Mouse (Mus musculus): ENCODE measurements at regions not wholly inside any gene's neighbourhood (a gene's known extent, or its start where the extent isn't known, plus 50 kb on each side); places are given as distances from the start of the nearest gene placed in this dataset.
A peak's percentile ranks its signal among the peaks of the same experiment; 100 is the strongest.

DNA sequence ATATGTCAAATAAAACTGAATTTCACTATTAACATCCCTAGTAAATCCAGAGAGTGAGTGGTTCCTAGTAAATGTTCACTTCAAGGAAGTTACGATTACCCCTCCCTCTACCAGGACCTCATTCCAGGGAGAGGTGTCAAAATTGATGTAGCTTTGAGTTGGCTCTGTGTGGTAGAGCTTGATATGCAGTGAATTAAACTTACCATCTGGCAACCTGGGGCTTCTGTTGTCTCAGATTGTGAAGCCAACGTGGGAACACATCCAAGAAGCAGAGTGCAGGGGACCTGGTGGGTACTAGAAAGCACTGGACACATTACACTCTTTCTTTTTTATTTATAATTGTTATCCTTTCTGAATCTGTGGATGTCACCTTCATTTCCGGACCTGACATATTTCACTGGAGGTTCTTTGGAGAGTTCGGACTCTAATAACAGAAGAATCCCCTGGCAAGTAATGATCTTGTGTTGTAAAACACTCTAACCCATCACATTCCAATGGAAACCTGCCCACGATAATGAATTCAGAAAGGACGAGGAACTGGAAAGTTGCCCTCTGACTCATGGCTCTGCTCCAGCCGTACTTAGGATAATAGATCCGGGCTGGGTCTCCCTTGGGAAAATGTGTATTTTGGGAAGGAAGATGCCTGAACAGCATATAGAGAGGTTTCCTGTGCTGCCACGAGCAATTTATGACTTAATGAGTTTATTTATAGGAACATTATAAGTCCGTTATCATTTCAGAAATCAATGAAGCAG is 295.8 kb downstream of the Plk2 start:
- Histone ChIP-seq H3K4me2 (no peak overlapping the region), H3K9ac (no peak overlapping the region), H3K27ac (replicated peaks) (no peak overlapping the region), H3K27me3 (no peaks in the 10 kb centered on the region), H3K4me1 (replicated peaks) (no peaks in the 10 kb centered on the region), H3K4me3 (replicated peaks) (no peak overlapping the region), H3K9me3 (replicated peaks) (no peaks in the 10 kb centered on the region), H3K36me3 (replicated peaks) (no peaks in the 10 kb centered on the region)
- 45% methylated on average over 10 of the region's 10 CpGs for WGBS (ENCODE audit: insufficient replicate concordance)
- no peak for ATAC-seq (ENCODE audit: insufficient read depth)

GRCm38 (mm10) chr13:110692696-110693095 is 297.9 kb downstream of the Plk2 start:
- 49% methylated on average over 5 of the region's 5 CpGs for WGBS (ENCODE audit: insufficient replicate concordance)
- Histone ChIP-seq H3K27ac (replicated peaks) (no peak overlapping the region), H3K4me1 (replicated peaks) (no peaks in the 10 kb centered on the region), H3K4me2 (no peak overlapping the region), H3K9me3 (replicated peaks) (no peaks in the 10 kb centered on the region), H3K27me3 (no peaks in the 10 kb centered on the region), H3K9ac (no peak overlapping the region), H3K4me3 (replicated peaks) (no peak overlapping the region), H3K36me3 (replicated peaks) (no peaks in the 10 kb centered on the region)
- no peak for ATAC-seq (ENCODE audit: insufficient read depth)

DNA sequence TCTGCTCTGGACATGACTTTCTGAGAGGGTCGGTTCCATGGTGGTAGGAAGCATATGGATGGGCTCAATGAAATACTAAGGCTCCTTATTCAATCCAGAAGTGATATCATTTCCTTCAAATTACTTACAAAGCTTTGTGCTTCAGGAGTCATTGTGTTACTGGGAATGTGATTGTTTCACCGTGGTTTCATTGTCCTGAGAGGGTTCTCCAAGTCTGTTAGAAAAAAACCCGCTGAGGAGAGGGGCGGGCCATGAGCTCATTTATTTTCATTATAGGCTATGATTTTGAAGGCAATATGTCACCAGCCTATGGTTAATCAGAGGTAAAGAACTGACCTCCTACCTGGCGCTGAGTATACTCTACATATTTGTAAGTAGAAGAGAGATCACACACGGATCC is 300.0 kb downstream of the Plk2 start:
- no peaks in the 10 kb centered on the region for H3K4me1 ChIP-seq (replicated peaks)
- no peak overlapping the region for H3K27ac ChIP-seq (replicated peaks)
- no peak for ATAC-seq (ENCODE audit: insufficient read depth)
- no peaks in the 10 kb centered on the region for H3K9me3 ChIP-seq (replicated peaks)
- no peaks in the 10 kb centered on the region for H3K27me3 ChIP-seq
- WGBS (ENCODE audit: insufficient replicate concordance), result 55% methylated on average over 6 of the region's 6 CpGs
- H3K4me2 ChIP-seq, result no peak overlapping the region
- no peaks in the 10 kb centered on the region for H3K36me3 ChIP-seq (replicated peaks)
- no peak overlapping the region for H3K4me3 ChIP-seq (replicated peaks)
- no peak overlapping the region for H3K9ac ChIP-seq

GRCm38 (mm10) chr13:110696549-110696948 is 301.7 kb downstream of the Plk2 start:
- 48% methylated on average over 5 of the region's 5 CpGs for WGBS (ENCODE audit: insufficient replicate concordance)
- ATAC-seq (ENCODE audit: insufficient read depth), result peak; percentile 47; the same call in 1 of the 2 replicates

GRCm38 (mm10) chr13:110704261-110704660 is 309.4 kb downstream of the Plk2 start:
- no peak for ATAC-seq (ENCODE audit: insufficient read depth)
- H3K4me2 ChIP-seq, result no peak overlapping the region
- H3K4me3 ChIP-seq (replicated peaks), result no peak overlapping the region
- H3K9me3 ChIP-seq (replicated peaks), result no peaks in the 10 kb centered on the region
- 52% methylated on average over 2 of the region's 2 CpGs for WGBS (ENCODE audit: insufficient replicate concordance)
- H3K27ac ChIP-seq (replicated peaks), result no peak overlapping the region
- H3K9ac ChIP-seq, result no peak overlapping the region
- H3K36me3 ChIP-seq (replicated peaks), result no peaks in the 10 kb centered on the region
- H3K4me1 ChIP-seq (replicated peaks), result no peaks in the 10 kb centered on the region
- no peaks in the 10 kb centered on the region for H3K27me3 ChIP-seq

More at GRCm38 (mm10) chr13:110696549-110696948, 301.7 kb downstream of the Plk2 start:
- no peak overlapping the region for H3K4me2 ChIP-seq
- H3K9me3 ChIP-seq (replicated peaks), result no peaks in the 10 kb centered on the region
- H3K27me3 ChIP-seq, result no peaks in the 10 kb centered on the region
- H3K4me1 ChIP-seq (replicated peaks), result no peaks in the 10 kb centered on the region
- H3K36me3 ChIP-seq (replicated peaks), result no peaks in the 10 kb centered on the region
- H3K4me3 ChIP-seq (replicated peaks), result no peak overlapping the region
- no peak overlapping the region for H3K27ac ChIP-seq (replicated peaks)
- no peak overlapping the region for H3K9ac ChIP-seq

- Histone ChIP-seq H3K9ac (no peak overlapping the region), H3K9me3 (replicated peaks) (no peaks in the 10 kb centered on the region), H3K27ac (replicated peaks) (no peak overlapping the region), H3K27me3 (no peaks in the 10 kb centered on the region), H3K4me3 (replicated peaks) (no peak overlapping the region), H3K4me2 (no peak overlapping the region), H3K4me1 (replicated peaks) (no peaks in the 10 kb centered on the region), H3K36me3 (replicated peaks) (no peaks in the 10 kb centered on the region)
- 17% methylated on average over 4 of the region's 4 CpGs for WGBS (ENCODE audit: insufficient replicate concordance)
- no peak for ATAC-seq (ENCODE audit: insufficient read depth)
Measured at GRCm38 (mm10) chr13:110710847-110711246, 316.0 kb downstream of the Plk2 start.

DNA sequence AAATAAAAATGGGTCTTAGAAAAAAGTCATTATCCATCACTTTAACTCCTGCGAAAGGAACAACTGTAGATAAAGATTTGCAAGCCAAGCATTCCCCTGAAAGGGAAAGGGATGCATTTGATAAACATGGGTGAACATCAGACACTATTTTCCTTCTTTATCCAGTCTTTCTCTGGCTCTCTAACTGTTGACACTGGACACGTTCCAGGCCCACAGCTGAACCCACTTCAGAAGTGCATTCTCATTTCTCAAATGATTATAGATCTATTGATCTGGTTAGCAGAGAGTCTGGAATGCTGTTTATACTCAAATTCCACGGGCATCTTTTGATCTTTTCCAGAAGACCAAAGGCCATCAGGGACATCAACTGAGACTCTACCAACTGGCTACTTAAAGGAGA is 317.7 kb downstream of the Plk2 start:
- no peak for ATAC-seq (ENCODE audit: insufficient read depth)
- H3K4me1 ChIP-seq (replicated peaks), result no peaks in the 10 kb centered on the region
- H3K27ac ChIP-seq (replicated peaks), result no peak overlapping the region
- H3K4me3 ChIP-seq (replicated peaks), result no peak overlapping the region
- H3K4me2 ChIP-seq, result no peak overlapping the region
- H3K9ac ChIP-seq, result no peak overlapping the region
- no peaks in the 10 kb centered on the region for H3K36me3 ChIP-seq (replicated peaks)
- no peaks in the 10 kb centered on the region for H3K27me3 ChIP-seq
- no peaks in the 10 kb centered on the region for H3K9me3 ChIP-seq (replicated peaks)
- 30% methylated on average over 3 of the region's 3 CpGs for WGBS (ENCODE audit: insufficient replicate concordance)

- no peak overlapping the region for H3K27ac ChIP-seq (replicated peaks)
- 72% methylated on average over 10 of the region's 10 CpGs for WGBS (ENCODE audit: insufficient replicate concordance)
Measured at GRCm38 (mm10) chr13:110722170-110722569, 327.3 kb downstream of the Plk2 start.

GRCm38 (mm10) chr13:110722752-110723151 is 327.9 kb downstream of the Plk2 start:
- H3K27me3 ChIP-seq, result no peaks in the 10 kb centered on the region
- no peak for ATAC-seq (ENCODE audit: insufficient read depth)
- H3K9me3 ChIP-seq (replicated peaks), result no peaks in the 10 kb centered on the region
- H3K4me1 ChIP-seq (replicated peaks), result no peaks in the 10 kb centered on the region
- WGBS (ENCODE audit: insufficient replicate concordance), result 61% methylated on average over 6 of the region's 6 CpGs
- no peak overlapping the region for H3K4me3 ChIP-seq (replicated peaks)
- no peaks in the 10 kb centered on the region for H3K36me3 ChIP-seq (replicated peaks)
- no peak overlapping the region for H3K9ac ChIP-seq
- H3K27ac ChIP-seq (replicated peaks), result no peak overlapping the region
- no peak overlapping the region for H3K4me2 ChIP-seq

More at GRCm38 (mm10) chr13:110722170-110722569, 327.3 kb downstream of the Plk2 start:
- Histone ChIP-seq H3K36me3 (replicated peaks) (no peaks in the 10 kb centered on the region), H3K4me3 (replicated peaks) (no peak overlapping the region), H3K4me1 (replicated peaks) (no peaks in the 10 kb centered on the region), H3K4me2 (no peak overlapping the region), H3K9me3 (replicated peaks) (no peaks in the 10 kb centered on the region), H3K27me3 (no peaks in the 10 kb centered on the region), H3K9ac (no peak overlapping the region)
- no peak for ATAC-seq (ENCODE audit: insufficient read depth)

DNA sequence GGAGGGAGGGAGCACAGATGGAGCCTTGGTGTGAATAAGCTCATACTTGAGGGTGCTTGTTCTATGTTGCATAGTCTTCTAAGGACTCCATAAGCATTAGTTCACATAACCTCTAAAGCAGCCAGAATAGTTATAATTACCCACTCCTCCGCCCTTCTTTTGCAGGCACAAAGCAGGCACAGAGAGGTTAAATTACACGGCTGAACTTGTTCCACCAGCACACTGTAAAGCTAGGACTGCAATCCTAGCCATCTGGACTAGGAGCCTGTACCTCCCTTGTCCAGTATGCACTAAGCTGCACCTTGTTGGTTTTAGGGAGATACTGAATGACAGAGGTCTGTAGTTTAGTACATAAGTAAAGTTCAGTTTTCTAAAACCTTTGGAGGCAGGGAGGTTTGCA is 330.0 kb downstream of the Plk2 start:
- no peak overlapping the region for H3K4me3 ChIP-seq (replicated peaks)
- no peak for ATAC-seq (ENCODE audit: insufficient read depth)
- no peak overlapping the region for H3K9ac ChIP-seq
- H3K4me2 ChIP-seq, result no peak overlapping the region
- H3K27ac ChIP-seq (replicated peaks), result no peak overlapping the region
- no peaks in the 10 kb centered on the region for H3K36me3 ChIP-seq (replicated peaks)
- H3K9me3 ChIP-seq (replicated peaks), result no peaks in the 10 kb centered on the region
- H3K27me3 ChIP-seq, result no peaks in the 10 kb centered on the region
- H3K4me1 ChIP-seq (replicated peaks), result no peaks in the 10 kb centered on the region
- 70% methylated on average over 2 of the region's 2 CpGs for WGBS (ENCODE audit: insufficient replicate concordance)

- no peaks in the 10 kb centered on the region for H3K36me3 ChIP-seq (replicated peaks)
- H3K9me3 ChIP-seq (replicated peaks), result no peaks in the 10 kb centered on the region
- WGBS (ENCODE audit: insufficient replicate concordance), result 46% methylated on average over 3 of the region's 3 CpGs
- no peak overlapping the region for H3K4me2 ChIP-seq
- no peak overlapping the region for H3K4me3 ChIP-seq (replicated peaks)
- ATAC-seq (ENCODE audit: insufficient read depth), result no peak
- no peak overlapping the region for H3K27ac ChIP-seq (replicated peaks)
- no peaks in the 10 kb centered on the region for H3K4me1 ChIP-seq (replicated peaks)
- no peak overlapping the region for H3K9ac ChIP-seq
- no peaks in the 10 kb centered on the region for H3K27me3 ChIP-seq
Measured at GRCm38 (mm10) chr13:110725821-110726220, 331.0 kb downstream of the Plk2 start.

- no peak for ATAC-seq (ENCODE audit: insufficient read depth)
Measured at GRCm38 (mm10) chr13:110735511-110735910, 340.7 kb downstream of the Plk2 start.

More at GRCm38 (mm10) chr13:110735511-110735910, 340.7 kb downstream of the Plk2 start:
- WGBS (ENCODE audit: insufficient replicate concordance), result 49% methylated on average over 5 of the region's 5 CpGs
- H3K36me3 ChIP-seq (replicated peaks), result no peaks in the 10 kb centered on the region
- H3K4me3 ChIP-seq (replicated peaks), result no peak overlapping the region
- no peaks in the 10 kb centered on the region for H3K9me3 ChIP-seq (replicated peaks)
- no peaks in the 10 kb centered on the region for H3K4me1 ChIP-seq (replicated peaks)
- no peak overlapping the region for H3K9ac ChIP-seq
- no peaks in the 10 kb centered on the region for H3K27me3 ChIP-seq
- H3K27ac ChIP-seq (replicated peaks), result no peak overlapping the region
- no peak overlapping the region for H3K4me2 ChIP-seq
